Mouse (Mus musculus) G1E-ER4 (cell line): ENCODE measurements around the gene Myzap. TPM values are rescaled to one million over a fixed set of nuclear protein-coding genes. Genes with fewer than 3 reads are reported as not detected.

ENCODE experiments used
- GATA1 ChIP-seq: IDR thresholded peaks from one replicate; pipeline ENCODE4 v1.8.0; 2012; ENCODE audit warnings: low read length, inconsistent platforms
- polyA plus RNA-seq: library from polyadenylated mRNA; stranded (reverse); fragments of >175 nt; gene quantifications from 2 replicates; pipeline ENCODE4 v1.2.3, GENCODE M21; 2012

Myzap gene
- not detected in 2 replicates for polyA plus RNA-seq

DNA sequence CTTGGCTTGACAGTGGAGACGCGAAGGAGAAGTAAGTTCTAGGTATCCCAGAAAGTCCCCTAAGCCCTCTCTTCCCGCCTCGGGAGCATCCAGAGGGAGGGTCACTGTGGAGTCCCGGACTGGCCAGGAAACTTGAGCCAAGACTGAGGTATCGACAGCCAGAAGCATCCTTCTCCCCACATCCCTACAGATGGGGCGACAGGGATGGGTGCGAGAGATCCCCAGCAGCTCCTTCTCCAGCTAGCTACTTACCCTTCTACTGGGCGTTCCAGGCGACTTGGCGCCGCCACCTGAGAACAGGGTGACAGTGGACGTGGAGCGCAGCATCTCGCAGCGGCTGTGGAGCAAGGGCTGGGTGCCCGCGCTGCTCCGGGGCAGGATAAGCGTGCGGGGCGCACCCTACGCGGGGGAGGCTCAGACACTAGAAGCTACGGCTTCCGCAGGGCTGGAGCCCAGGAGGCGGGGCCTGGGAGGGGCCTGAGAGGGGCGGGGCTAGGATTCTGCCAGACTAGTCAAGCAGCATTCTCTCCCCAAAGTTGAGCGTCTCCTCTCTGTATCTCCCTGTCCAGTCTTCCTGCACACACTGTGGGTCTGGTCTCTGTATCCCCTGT is at the start of gene Myzap:
Gene Myzap (minus strand): TSS at position 423 of the 611 bp plus-strand sequence.
- TF ChIP-seq GATA1 = no peak

DNA sequence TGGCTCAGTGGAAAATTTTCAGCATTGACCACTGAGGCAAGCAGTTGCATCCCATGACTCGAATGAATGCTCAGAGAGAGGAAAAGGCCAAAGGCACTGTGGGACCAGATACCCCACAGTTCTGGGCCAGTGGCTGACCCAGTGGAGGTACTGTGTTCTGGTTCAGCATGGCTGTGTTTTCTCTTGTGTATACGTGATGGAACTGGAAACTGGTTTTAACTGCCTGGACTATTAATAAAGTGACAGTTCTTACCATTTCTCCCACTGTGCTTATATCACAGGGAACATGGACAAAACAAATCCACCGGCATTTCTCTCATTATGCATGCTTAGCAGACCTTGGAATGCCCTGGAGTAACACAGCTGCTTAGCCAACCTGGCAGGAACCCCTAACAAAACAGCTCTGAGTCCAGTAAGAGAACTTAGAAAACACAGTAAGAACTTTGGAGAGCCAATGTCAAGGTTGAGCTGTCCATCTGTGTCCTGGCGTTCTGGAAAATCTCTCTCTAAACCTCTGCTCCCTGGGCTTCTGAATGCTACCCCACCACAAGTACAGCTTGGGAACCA is 48.3 kb upstream of the Myzap start:
- no peak for TF ChIP-seq GATA1

DNA sequence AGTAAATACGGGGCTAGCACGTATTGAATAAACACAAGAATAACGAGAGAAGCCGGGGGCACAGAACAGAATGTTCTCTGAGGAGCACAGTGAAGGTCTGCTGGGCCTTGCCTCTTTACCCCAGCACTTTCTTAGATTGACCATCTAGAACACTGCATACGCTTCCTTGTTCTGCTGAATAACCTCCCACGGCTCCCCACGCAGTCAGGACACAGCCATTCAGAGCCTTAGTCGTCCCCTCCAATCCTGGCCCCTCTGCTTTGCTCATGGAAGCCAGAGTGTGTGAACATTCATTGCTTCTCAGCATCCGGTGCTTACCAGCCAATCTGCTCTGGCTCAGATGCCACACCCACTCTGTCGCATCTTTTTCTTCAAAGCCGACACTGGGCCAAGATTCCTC is 46.0 kb upstream of the Myzap start:
- TF ChIP-seq GATA1 = no peak

DNA sequence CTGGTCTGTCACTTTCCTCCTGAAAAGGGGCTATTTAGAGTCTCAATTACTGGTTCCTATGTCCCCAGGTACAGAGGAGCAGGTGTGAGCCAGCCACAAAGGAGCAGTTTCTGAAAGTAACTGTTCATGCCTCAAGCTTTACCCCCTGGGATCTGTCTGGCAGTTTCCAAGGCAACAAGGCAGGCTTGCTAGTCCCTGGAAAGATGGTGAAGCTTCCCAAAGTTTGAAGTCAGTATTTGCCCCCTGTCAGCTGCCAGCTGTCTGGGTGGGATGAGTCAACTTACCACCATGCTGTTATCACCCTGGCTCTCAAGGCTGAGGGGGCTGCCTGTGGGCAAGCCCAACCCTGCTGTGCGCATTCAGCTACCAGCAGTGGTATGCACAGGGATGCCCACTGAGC is 44.7 kb upstream of the Myzap start:
- TF ChIP-seq GATA1 = no peak

DNA sequence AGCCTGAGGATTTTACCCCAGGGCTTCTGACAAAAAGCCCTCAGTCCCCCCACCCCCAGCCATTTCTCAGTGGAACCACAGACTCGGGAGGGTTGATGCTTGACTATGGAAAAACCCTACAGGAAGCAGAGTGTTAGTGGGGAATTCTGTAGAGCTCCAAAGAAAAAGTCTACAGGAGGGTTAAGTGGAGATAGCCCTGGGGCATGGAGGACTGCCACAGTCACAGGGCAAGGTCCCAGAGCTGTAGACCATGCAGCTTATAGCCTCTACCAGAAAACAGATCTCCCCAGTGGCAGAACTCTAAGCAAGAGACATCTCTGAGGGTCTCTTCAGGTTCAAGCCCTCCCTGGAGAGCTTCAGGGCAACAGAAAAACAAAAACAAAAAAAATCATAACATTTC is 43.5 kb upstream of the Myzap start:
- no peak for TF ChIP-seq GATA1

DNA sequence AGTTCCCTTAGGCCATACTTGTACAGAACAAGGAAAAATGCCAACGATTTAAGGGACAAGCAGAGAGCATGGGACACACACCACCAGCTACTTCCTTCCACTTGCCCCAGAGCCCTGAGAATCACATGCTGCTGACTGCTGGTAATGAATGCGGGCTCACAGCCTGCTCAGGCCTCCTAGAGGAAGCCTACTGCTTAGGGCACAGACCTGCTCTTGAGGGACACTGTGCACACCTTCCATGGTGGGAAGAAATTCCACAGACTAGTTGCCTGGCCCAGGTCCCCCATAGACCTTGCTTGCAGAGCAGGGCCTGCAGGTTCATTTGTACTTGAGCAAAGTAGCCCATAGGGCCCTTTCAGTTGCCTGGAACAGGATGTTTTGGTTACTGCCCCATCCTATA is 42.8 kb upstream of the Myzap start:
- no peak for TF ChIP-seq GATA1

DNA sequence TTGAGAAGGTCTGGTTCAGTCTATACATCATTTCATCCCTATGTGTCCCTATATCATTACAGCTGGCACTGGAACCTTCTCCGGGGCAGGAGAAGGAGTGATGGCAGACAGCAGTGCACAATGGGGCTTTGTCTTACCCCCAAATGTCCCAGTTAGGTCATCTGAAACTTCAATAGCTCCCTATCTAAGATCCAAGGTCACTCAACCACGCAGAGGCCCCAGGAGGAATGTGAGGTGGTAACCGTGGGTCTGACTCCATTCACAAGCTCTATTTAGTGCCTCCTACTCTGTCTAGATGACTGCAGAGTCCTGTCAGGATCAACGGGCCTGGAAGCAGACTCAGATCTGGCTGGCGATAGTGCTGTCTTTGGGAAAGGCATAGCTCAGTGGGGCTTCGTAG is 36.8 kb upstream of the Myzap start:
- no peak for TF ChIP-seq GATA1

DNA sequence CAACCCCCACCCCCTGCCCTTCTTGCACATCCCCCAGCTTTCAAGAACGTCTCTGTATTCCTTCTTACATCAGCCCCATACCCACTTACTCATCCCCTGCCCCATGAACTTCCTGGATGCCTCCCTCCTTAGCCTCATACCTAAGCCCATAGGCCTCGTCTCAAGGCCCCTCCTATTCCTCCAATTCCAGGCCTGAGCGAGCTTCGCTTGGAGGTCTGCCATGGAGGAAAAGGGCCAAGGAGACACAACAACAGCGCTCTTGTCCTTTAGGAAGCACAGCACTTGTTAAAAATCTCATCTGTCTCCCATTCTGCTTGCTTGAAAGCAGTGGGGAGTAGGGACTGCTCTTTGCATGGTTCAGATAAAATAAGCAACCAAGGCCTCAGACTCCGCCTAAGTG is 36.1 kb upstream of the Myzap start:
- no peak for TF ChIP-seq GATA1

DNA sequence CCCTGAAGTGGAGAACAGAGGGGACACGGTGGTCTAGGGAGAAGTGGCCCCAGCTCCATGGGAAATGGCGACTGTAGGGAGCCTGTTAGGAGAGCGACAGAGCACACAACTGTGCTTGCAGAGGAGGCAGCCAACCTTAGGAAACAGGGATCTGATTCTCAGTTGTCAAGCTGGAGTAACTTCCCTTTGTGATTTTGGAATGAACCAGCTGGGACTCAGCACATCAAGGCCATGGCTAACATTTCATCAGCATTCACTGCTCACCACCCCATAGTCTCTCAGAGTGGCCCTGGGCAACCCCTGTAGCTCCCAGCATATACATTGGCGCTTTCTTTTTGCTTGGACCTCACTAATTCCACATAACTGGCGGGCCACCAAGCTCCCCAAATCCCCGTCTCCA is 33.8 kb upstream of the Myzap start:
- no peak for TF ChIP-seq GATA1

DNA sequence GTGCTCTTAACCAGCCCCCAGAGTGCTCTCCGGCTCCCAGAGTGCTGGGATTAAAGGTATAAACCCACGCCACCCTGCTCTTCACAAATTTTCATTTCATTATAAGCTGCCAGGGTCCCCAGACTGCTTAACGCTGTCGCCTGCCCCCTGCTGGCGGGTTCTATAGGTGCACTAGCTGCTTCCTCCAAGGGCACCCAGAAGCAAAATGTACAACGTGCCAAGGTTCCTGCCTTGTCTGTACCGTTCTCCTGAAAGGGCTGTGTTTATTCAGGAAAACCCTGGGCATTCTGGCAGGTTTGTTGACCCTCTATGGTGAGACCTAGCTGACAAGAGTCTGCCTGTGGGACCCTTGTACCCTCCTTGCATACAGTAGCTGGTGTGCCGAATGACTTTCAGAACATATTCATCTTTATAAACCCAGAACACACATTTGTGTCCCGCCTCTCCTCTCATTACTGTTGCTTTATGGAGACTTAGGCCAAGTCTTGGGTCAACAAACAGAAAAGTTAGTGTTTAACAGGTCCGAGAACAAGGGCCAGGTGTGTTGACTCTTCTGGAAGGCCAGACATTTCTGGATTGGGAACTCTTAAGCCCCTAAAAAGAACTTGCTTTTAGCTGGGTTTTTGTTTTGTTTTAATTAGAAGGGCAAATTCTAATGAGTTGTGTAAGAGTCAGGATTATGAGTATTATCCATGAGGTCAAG is 32.8 kb upstream of the Myzap start:
- TF ChIP-seq GATA1 = no peak

DNA sequence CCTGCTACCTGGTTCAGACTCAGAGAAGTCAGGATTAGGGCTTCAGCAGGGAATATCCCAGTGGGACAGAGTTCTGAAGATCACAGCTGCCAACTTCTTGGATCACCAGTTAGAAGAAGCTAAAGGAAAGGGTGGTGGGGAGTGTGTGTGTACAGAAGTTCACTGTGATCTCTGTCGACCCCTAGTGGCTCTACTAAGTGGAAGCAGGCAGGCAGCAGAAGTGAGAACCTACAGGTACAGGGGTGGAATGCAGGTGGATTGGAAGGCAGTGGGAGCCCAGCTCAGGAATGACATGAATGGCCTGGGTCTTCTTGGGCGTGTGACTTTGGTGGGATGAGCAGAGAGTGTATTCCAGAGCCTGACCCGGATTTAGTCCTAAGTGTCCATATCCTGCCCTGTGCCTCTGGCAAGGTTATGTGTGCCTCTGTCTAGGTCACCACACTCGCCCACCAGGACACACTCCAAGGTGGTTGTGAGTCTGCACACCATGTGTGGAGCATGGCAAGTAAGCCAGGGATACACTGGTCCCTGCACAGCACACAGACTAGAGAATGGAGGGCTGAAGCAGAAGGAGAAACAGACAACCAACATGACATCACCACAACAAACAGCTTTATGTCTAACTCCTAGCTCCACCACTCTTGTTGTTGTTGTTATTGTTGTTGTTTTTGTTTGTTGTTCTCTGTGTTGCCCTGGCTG is 31.9 kb upstream of the Myzap start:
- no peak for TF ChIP-seq GATA1

DNA sequence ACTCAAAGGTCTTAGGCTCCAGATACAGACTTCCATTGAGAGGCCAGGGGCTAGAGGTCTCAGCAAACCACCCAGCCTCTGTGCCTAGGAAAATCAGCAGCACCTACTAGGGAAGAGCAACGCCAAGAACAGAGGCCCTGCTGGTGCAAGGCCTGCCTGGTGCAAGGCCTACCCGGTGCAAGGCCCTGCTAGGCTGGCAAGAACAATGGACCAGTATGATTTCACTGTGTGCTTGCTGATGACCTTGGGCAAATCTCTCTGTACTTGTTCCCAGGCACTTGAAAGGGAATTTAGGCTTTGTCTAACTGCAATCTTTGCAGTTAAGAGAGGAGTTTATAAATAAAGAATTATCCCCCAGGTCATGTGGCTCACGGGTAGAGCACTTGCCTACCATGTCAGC is 30.4 kb upstream of the Myzap start:
- TF ChIP-seq GATA1 = no peak

DNA sequence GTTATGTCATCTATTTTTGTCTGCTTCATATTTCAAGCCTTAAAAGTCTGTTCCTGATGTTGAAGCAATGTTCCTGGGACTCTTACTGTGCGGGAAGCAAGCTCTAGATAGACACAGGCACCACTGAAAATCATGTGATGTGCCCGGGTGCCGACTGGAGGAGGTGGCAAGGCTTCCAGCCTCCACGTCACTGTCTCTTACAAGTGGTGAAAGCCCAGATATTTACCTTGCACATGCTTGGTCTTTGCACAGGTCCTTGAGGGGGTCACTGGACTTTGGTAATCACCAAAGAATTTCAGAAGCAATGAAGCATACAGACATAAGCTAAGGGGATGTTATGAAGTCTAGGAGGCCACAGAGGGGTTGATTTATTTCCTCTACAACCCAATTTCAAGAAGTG is 29.8 kb upstream of the Myzap start:
- TF ChIP-seq GATA1 = no peak

DNA sequence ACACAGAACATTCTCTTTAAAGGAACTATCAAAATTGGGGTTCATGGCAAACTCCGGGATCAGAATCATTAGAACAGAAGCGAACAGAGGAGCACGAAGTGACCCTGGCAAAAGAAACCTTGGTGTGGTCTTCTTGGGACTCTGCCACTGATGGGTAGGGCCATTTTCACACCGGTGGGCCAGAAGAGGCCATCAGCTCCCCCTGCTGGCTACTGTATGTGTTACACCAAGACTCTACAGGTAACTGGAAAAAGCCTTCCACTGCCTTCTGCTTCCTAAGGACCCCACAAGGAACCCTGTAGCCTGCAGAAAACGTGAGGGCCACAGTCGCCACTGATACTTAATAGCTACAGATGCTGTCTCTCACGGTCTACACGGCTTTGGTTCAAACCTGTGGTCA is 25.2 kb upstream of the Myzap start:
- no peak for TF ChIP-seq GATA1

DNA sequence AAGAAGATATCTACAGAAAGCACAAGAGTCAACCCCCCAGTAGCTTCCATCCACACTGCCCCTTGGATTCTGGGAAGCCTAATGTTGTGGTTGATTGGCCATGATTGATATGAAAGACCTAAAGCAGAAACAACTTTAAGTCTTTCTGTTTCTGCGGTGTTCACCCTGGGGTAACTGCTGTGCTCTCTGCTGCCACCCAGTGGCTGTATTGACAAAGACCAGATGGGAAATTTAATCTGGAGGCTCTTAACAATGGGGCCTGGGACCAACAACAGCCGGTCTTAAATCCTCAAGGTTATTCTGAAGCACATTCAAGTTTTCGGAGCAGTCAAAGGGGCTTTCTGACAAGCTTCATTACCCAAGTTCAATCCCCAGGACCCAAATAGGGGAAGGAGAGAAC is 24.0 kb upstream of the Myzap start:
- TF ChIP-seq GATA1 = no peak

DNA sequence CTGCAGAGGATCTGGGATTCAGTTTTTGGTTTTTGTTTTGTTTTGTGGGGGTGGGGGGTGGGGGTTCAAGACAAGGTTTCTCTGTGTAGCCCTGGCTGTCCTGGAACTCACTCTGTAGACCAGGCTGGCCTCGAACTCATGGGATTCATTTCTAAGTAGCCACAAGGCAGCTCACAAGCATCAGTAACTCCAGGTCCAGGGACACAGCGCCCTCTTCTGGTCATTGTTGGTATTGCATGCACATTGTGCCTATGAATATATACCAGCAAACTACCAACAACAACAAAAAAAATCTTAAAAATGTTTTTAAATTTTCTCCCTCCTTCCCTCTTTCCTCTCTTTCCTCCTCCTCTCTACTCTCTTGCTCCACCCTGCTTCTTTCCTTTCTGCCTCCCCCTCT is 22.5 kb upstream of the Myzap start:
- no peak for TF ChIP-seq GATA1

DNA sequence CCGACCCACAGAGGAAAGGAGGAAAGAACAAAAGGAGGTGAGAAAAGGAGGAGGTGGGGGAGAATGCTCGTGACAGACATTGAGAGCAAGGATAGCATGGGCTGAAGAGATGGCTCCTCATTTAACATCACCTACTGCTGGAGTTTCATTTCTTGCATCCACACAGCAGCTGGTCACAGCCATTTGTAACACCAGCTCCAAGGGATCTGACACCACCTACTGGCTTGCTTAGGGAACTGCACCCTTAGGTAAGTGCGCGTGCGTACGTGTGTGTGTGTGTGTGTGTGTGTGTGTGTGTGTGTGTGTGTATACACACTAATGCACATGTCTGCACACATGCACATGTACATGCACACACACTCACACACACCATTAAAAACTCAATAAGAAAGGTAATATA is 20.8 kb upstream of the Myzap start:
- no peak for TF ChIP-seq GATA1

DNA sequence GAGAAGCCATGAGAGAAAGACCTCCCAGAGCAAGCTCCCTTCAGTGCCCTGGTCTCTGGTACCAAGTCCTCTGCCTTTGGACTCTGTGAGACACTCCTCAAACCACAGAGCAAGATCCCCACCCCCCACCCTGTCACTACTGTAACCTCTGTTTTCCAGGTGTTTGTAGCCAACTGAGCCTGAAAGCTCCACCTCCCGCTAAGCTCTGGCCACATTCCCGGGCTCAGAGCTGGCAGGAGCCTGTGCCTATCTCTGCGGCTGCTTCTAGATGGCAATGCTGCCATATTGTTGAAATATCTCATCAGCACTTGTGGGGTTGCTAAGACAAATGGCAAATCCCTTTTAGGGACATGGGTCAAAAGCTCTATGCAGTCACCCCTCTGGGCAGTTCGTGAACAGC is 19.7 kb upstream of the Myzap start:
- no peak for TF ChIP-seq GATA1
